Mouse (Mus musculus): ENCODE results near the gene Tuba1b. TPM values are rescaled to one million over a fixed set of nuclear protein-coding genes. Genes with fewer than 3 reads are reported as not detected.

The Tuba1b gene
- polyA plus RNA-seq, 1 experiment = 3,464 TPM

GRCm38 (mm10) chr15:98886667-98887387 is 47.5 kb downstream of the Tuba1b start:
- Histone ChIP-seq H3K9me3 (replicated peaks; ENCODE audit: control insufficient read depth, insufficient read depth, low read length, poor library complexity, severe bottlenecking) (no peaks in the 10 kb centered on the region), H3K27ac (ENCODE audit: insufficient read depth, low read length) (no peak overlapping the region), H3K36me3 (ENCODE audit: control insufficient read depth, insufficient read depth, low read length, poor library complexity, severe bottlenecking) (no peaks in the 10 kb centered on the region), H3K9ac (ENCODE audit: low read depth, poor library complexity, severe bottlenecking) (no peak overlapping the region), H3K4me1 (ENCODE audit: control insufficient read depth, insufficient read depth, low read length) (no peaks in the 10 kb centered on the region), H3K27me3 (ENCODE audit: control insufficient read depth, insufficient read depth, low read length, poor library complexity, severe bottlenecking) (no peaks in the 10 kb centered on the region), H3K4me3 (ENCODE audit: low read depth, low read length) (no peak overlapping the region)
- TF ChIP-seq CTCF (IDR thresholded peaks at IDR 0.05; ENCODE audit: low read depth, low read length) = no peak
- TF ChIP-seq POLR2A (IDR thresholded peaks at IDR 0.05; ENCODE audit: insufficient read depth, low read length) = no peak
- TF ChIP-seq EP300 (IDR thresholded peaks at IDR 0.05; ENCODE audit: insufficient read depth, low read depth, low read length) = no peak

GRCm38 (mm10) chr15:98884106-98884505 is 50.3 kb downstream of the Tuba1b start:
- Histone ChIP-seq H3K9me3 (replicated peaks; ENCODE audit: control insufficient read depth, insufficient read depth, low read length, poor library complexity, severe bottlenecking) (no peaks in the 10 kb centered on the region), H3K4me1 (ENCODE audit: control insufficient read depth, insufficient read depth, low read length) (no peaks in the 10 kb centered on the region), H3K36me3 (ENCODE audit: control insufficient read depth, insufficient read depth, low read length, poor library complexity, severe bottlenecking) (no peaks in the 10 kb centered on the region), H3K27me3 (ENCODE audit: control insufficient read depth, insufficient read depth, low read length, poor library complexity, severe bottlenecking) (no peaks in the 10 kb centered on the region), H3K27ac (ENCODE audit: insufficient read depth, low read length) (no peak overlapping the region), H3K4me3 (ENCODE audit: low read depth, low read length) (no peak overlapping the region), H3K9ac (ENCODE audit: low read depth, poor library complexity, severe bottlenecking) (no peak overlapping the region)
- TF ChIP-seq EP300 (IDR thresholded peaks at IDR 0.05; ENCODE audit: insufficient read depth, low read depth, low read length) = no peak
- TF ChIP-seq POLR2A (IDR thresholded peaks at IDR 0.05; ENCODE audit: insufficient read depth, low read length) = no peak
- no peak for TF ChIP-seq CTCF (IDR thresholded peaks at IDR 0.05; ENCODE audit: low read depth, low read length)

- Histone ChIP-seq H3K27ac (ENCODE audit: insufficient read depth, low read length) (no peak overlapping the region), H3K4me1 (ENCODE audit: control insufficient read depth, insufficient read depth, low read length) (no peaks in the 10 kb centered on the region), H3K9me3 (replicated peaks; ENCODE audit: control insufficient read depth, insufficient read depth, low read length, poor library complexity, severe bottlenecking) (no peaks in the 10 kb centered on the region), H3K36me3 (ENCODE audit: control insufficient read depth, insufficient read depth, low read length, poor library complexity, severe bottlenecking) (no peaks in the 10 kb centered on the region; the same call in 1 of the 2 replicates), H3K4me3 (ENCODE audit: low read depth, low read length) (no peak overlapping the region), H3K9ac (ENCODE audit: low read depth, poor library complexity, severe bottlenecking) (no peak overlapping the region), H3K27me3 (ENCODE audit: control insufficient read depth, insufficient read depth, low read length, poor library complexity, severe bottlenecking) (no peaks in the 10 kb centered on the region)
- TF ChIP-seq EP300 (IDR thresholded peaks at IDR 0.05; ENCODE audit: insufficient read depth, low read depth, low read length) (no peak), POLR2A (IDR thresholded peaks at IDR 0.05; ENCODE audit: insufficient read depth, low read length) (no peak), CTCF (IDR thresholded peaks at IDR 0.05; ENCODE audit: low read depth, low read length) (no peak)
Observed at GRCm38 (mm10) chr15:98883661-98884060, 50.7 kb downstream of the Tuba1b start.

GRCm38 (mm10) chr15:98881656-98882008 is 52.7 kb downstream of the Tuba1b start:
- TF ChIP-seq EP300 (IDR thresholded peaks at IDR 0.05; ENCODE audit: insufficient read depth, low read depth, low read length) (no peak), CTCF (IDR thresholded peaks at IDR 0.05; ENCODE audit: low read depth, low read length) (no peak), POLR2A (IDR thresholded peaks at IDR 0.05; ENCODE audit: insufficient read depth, low read length) (peak; percentile 30)
- Histone ChIP-seq H3K4me1 (ENCODE audit: control insufficient read depth, insufficient read depth, low read length) (no peaks in the 10 kb centered on the region), H3K4me3 (ENCODE audit: low read depth, low read length) (peak overlapping the region; percentile 45), H3K27me3 (ENCODE audit: control insufficient read depth, insufficient read depth, low read length, poor library complexity, severe bottlenecking) (no peaks in the 10 kb centered on the region), H3K27ac (ENCODE audit: insufficient read depth, low read length) (peak overlapping the region; percentile 52), H3K9me3 (replicated peaks; ENCODE audit: control insufficient read depth, insufficient read depth, low read length, poor library complexity, severe bottlenecking) (no peaks in the 10 kb centered on the region), H3K36me3 (ENCODE audit: control insufficient read depth, insufficient read depth, low read length, poor library complexity, severe bottlenecking) (peaks cover 11% of the 10 kb centered on the region; the same call in 1 of the 2 replicates), H3K9ac (ENCODE audit: low read depth, poor library complexity, severe bottlenecking) (peak overlapping the region; percentile 30)

Other genes starting within 250 kb of the Tuba1b start
- 0.85 TPM in 1 of 2 replicates, not detected in the other for gene Ccdc65, start 226.4 kb downstream of the Tuba1b start, polyA plus RNA-seq (2011; ENCODE audit: insufficient read depth, insufficient read length, low read depth, missing spikeins)
- gene Fkbp11, start 206.4 kb downstream of the Tuba1b start, polyA plus RNA-seq (2011; ENCODE audit: insufficient read depth, insufficient read length, low read depth, missing spikeins) = 28.2 and 30.0 TPM in 2 replicates
- 58.4 and 59.3 TPM in 2 replicates for gene Arf3, start 171.4 kb downstream of the Tuba1b start, polyA plus RNA-seq (2011; ENCODE audit: insufficient read depth, insufficient read length, low read depth, missing spikeins)
- gene Wnt10b, start 156.4 kb downstream of the Tuba1b start, polyA plus RNA-seq (2011; ENCODE audit: insufficient read depth, insufficient read length, low read depth, missing spikeins) = 1.7 and 1.8 TPM in 2 replicates
- not detected in 2 replicates for gene Wnt1, start 144.7 kb downstream of the Tuba1b start, polyA plus RNA-seq (2011; ENCODE audit: insufficient read depth, insufficient read length, low read depth, missing spikeins)
- not detected in 2 replicates for gene Ddn, start 125.1 kb downstream of the Tuba1b start, polyA plus RNA-seq (2011; ENCODE audit: insufficient read depth, insufficient read length, low read depth, missing spikeins)
- gene Prkag1, start 103.0 kb downstream of the Tuba1b start, polyA plus RNA-seq (2011; ENCODE audit: insufficient read depth, insufficient read length, low read depth, missing spikeins) = 51.0 and 61.0 TPM in 2 replicates
- 51.9 and 62.2 TPM in 2 replicates for gene Kmt2d, start 63.4 kb downstream of the Tuba1b start, polyA plus RNA-seq (2011; ENCODE audit: insufficient read depth, insufficient read length, low read depth, missing spikeins)
- gene Rhebl1, start 40.0 kb downstream of the Tuba1b start, polyA plus RNA-seq (2011; ENCODE audit: insufficient read depth, insufficient read length, low read depth, missing spikeins) = 40.3 and 41.9 TPM in 2 replicates
- 0.40 and 0.78 TPM in 2 replicates for gene Dhh, start 36.0 kb downstream of the Tuba1b start, polyA plus RNA-seq (2011; ENCODE audit: insufficient read depth, insufficient read length, low read depth, missing spikeins)
- gene Lmbr1l, start 16.3 kb downstream of the Tuba1b start, polyA plus RNA-seq (2011; ENCODE audit: insufficient read depth, insufficient read length, low read depth, missing spikeins) = 30.9 and 33.4 TPM in 2 replicates
- gene Gm49450, start 19.0 kb upstream of the Tuba1b start, polyA plus RNA-seq (2011; ENCODE audit: insufficient read depth, insufficient read length, low read depth, missing spikeins) = not detected in 2 replicates
- gene Tuba1a, start 19.1 kb upstream of the Tuba1b start, polyA plus RNA-seq (2011; ENCODE audit: insufficient read depth, insufficient read length, low read depth, missing spikeins) = 700 and 767 TPM in 2 replicates
- 407 and 426 TPM in 2 replicates for gene Tuba1c, start 95.3 kb upstream of the Tuba1b start, polyA plus RNA-seq (2011; ENCODE audit: insufficient read depth, insufficient read length, low read depth, missing spikeins)
- 8.0 and 11.5 TPM in 2 replicates for gene Prph, start 120.6 kb upstream of the Tuba1b start, polyA plus RNA-seq (2011; ENCODE audit: insufficient read depth, insufficient read length, low read depth, missing spikeins)
- gene Troap, start 140.0 kb upstream of the Tuba1b start, polyA plus RNA-seq (2011; ENCODE audit: insufficient read depth, insufficient read length, low read depth, missing spikeins) = 43.3 and 46.5 TPM in 2 replicates
- gene C1ql4, start 153.3 kb upstream of the Tuba1b start, polyA plus RNA-seq (2011; ENCODE audit: insufficient read depth, insufficient read length, low read depth, missing spikeins) = 0.96 TPM in 1 of 2 replicates, not detected in the other
- 5.0 and 5.4 TPM in 2 replicates for gene Dnajc22, start 158.6 kb upstream of the Tuba1b start, polyA plus RNA-seq (2011; ENCODE audit: insufficient read depth, insufficient read length, low read depth, missing spikeins)
- gene Spats2, start 191.4 kb upstream of the Tuba1b start, polyA plus RNA-seq (2011; ENCODE audit: insufficient read depth, insufficient read length, low read depth, missing spikeins) = 60.7 and 65.1 TPM in 2 replicates